Mouse (Mus musculus): ENCODE results near the gene Dbp. TPM values are rescaled to one million over a fixed set of nuclear protein-coding genes. Genes with fewer than 3 reads are reported as not detected.

Gene Dbp
- total RNA-seq, 2 experiments from 2014 or later, result 3.3 to 5.9 TPM

Other genes starting within 250 kb of the Dbp start
Only the 30 nearest of the 34 such genes appear.
- not detected in 2 replicates for gene Gm45808, start 218.3 kb upstream of the Dbp start, total RNA-seq (2015)
- gene Gm45808, start 218.3 kb upstream of the Dbp start, total RNA-seq (2017), result 0.61 TPM in 1 of 2 replicates, not detected in the other
- 15.5 and 18.3 TPM in 2 replicates for gene Dhdh, start 216.3 kb upstream of the Dbp start, total RNA-seq (2015)
- 14.2 and 16.0 TPM in 2 replicates for gene Dhdh, start 216.3 kb upstream of the Dbp start, total RNA-seq (2017)
- gene Nucb1, start 194.7 kb upstream of the Dbp start, total RNA-seq (2015), result 54.9 and 59.1 TPM in 2 replicates
- 178 and 199 TPM in 2 replicates for gene Nucb1, start 194.7 kb upstream of the Dbp start, total RNA-seq (2017)
- gene Ppp1r15a, start 178.8 kb upstream of the Dbp start, total RNA-seq (2015), result 29.2 and 39.1 TPM in 2 replicates
- 50.0 and 64.7 TPM in 2 replicates for gene Ppp1r15a, start 178.8 kb upstream of the Dbp start, total RNA-seq (2017)
- gene Plekha4, start 178.8 kb upstream of the Dbp start, total RNA-seq (2015), result not detected in 2 replicates
- 0.24 TPM in 1 of 2 replicates, not detected in the other for gene Plekha4, start 178.8 kb upstream of the Dbp start, total RNA-seq (2017)
- gene Hsd17b14, start 150.2 kb upstream of the Dbp start, total RNA-seq (2015), result 0.25 TPM in 1 of 2 replicates, not detected in the other
- not detected in 2 replicates for gene Hsd17b14, start 150.2 kb upstream of the Dbp start, total RNA-seq (2017)
- 24.6 and 26.6 TPM in 2 replicates for gene Bcat2, start 134.9 kb upstream of the Dbp start, total RNA-seq (2015)
- gene Bcat2, start 134.9 kb upstream of the Dbp start, total RNA-seq (2017), result 16.7 and 24.1 TPM in 2 replicates
- gene Fgf21, start 89.6 kb upstream of the Dbp start, total RNA-seq (2015), result not detected in 2 replicates
- not detected in 2 replicates for gene Fgf21, start 89.6 kb upstream of the Dbp start, total RNA-seq (2017)
- gene Fut1, start 87.8 kb upstream of the Dbp start, total RNA-seq (2015), result not detected in 2 replicates
- gene Fut1, start 87.8 kb upstream of the Dbp start, total RNA-seq (2017), result not detected in 2 replicates
- not detected in 2 replicates for gene Izumo1, start 83.3 kb upstream of the Dbp start, total RNA-seq (2015)
- 0.22 TPM in 1 of 2 replicates, not detected in the other for gene Izumo1, start 83.3 kb upstream of the Dbp start, total RNA-seq (2017)
- gene Rasip1, start 77.6 kb upstream of the Dbp start, total RNA-seq (2015), result 0.20 TPM in 1 of 2 replicates, not detected in the other
- 0.29 TPM in 1 of 2 replicates, not detected in the other for gene Rasip1, start 77.6 kb upstream of the Dbp start, total RNA-seq (2017)
- gene Mamstr, start 65.1 kb upstream of the Dbp start, total RNA-seq (2015), result not detected in 2 replicates
- 0.53 TPM in 1 of 2 replicates, not detected in the other for gene Mamstr, start 65.1 kb upstream of the Dbp start, total RNA-seq (2017)
- gene Fut2, start 38.7 kb upstream of the Dbp start, total RNA-seq (2015), result not detected in 2 replicates
- gene Fut2, start 38.7 kb upstream of the Dbp start, total RNA-seq (2017), result not detected in 2 replicates
- gene Ntn5, start 21.1 kb upstream of the Dbp start, total RNA-seq (2015), result not detected in 2 replicates
- not detected in 2 replicates for gene Ntn5, start 21.1 kb upstream of the Dbp start, total RNA-seq (2017)
- not detected in 2 replicates for gene Sec1, start 10.7 kb upstream of the Dbp start, total RNA-seq (2015)
- gene Sec1, start 10.7 kb upstream of the Dbp start, total RNA-seq (2017), result not detected in 2 replicates
- not detected in 2 replicates for gene Car11, start 5.2 kb upstream of the Dbp start, total RNA-seq (2015)
- not detected in 2 replicates for gene Car11, start 5.2 kb upstream of the Dbp start, total RNA-seq (2017)
- 1,249 and 1,272 TPM in 2 replicates for gene Rpl18, start 10.4 kb downstream of the Dbp start, total RNA-seq (2015)
- gene Rpl18, start 10.4 kb downstream of the Dbp start, total RNA-seq (2017), result 1,058 and 1,261 TPM in 2 replicates
- 14.6 and 21.2 TPM in 2 replicates for gene Sphk2, start 12.9 kb downstream of the Dbp start, total RNA-seq (2015)
- gene Sphk2, start 12.9 kb downstream of the Dbp start, total RNA-seq (2017), result 13.7 and 15.7 TPM in 2 replicates
- gene Fam83e, start 16.1 kb downstream of the Dbp start, total RNA-seq (2015), result 0.18 and 0.29 TPM in 2 replicates
- gene Fam83e, start 16.1 kb downstream of the Dbp start, total RNA-seq (2017), result 0.12 and 0.22 TPM in 2 replicates
- not detected in 2 replicates for gene Spaca4, start 20.7 kb downstream of the Dbp start, total RNA-seq (2015)
- gene Spaca4, start 20.7 kb downstream of the Dbp start, total RNA-seq (2017), result not detected in 2 replicates
- gene Lmtk3, start 78.7 kb downstream of the Dbp start, total RNA-seq (2015), result 0.09 TPM in 1 of 2 replicates, not detected in the other
- gene Lmtk3, start 78.7 kb downstream of the Dbp start, total RNA-seq (2017), result not detected in 2 replicates
- not detected in 2 replicates for gene Sult2b1, start 79.6 kb downstream of the Dbp start, total RNA-seq (2015)
- not detected in 2 replicates for gene Sult2b1, start 79.6 kb downstream of the Dbp start, total RNA-seq (2017)
- 23.9 and 28.1 TPM in 2 replicates for gene Cyth2, start 109.5 kb downstream of the Dbp start, total RNA-seq (2015)
- gene Cyth2, start 109.5 kb downstream of the Dbp start, total RNA-seq (2017), result 41.4 and 44.2 TPM in 2 replicates
- not detected in 2 replicates for gene Kcnj14, start 119.7 kb downstream of the Dbp start, total RNA-seq (2015)
- 0.16 TPM in 1 of 2 replicates, not detected in the other for gene Kcnj14, start 119.7 kb downstream of the Dbp start, total RNA-seq (2017)
- gene Grwd1, start 125.9 kb downstream of the Dbp start, total RNA-seq (2015), result 3.5 and 6.5 TPM in 2 replicates
- 2.6 and 3.9 TPM in 2 replicates for gene Grwd1, start 125.9 kb downstream of the Dbp start, total RNA-seq (2017)
- gene Kdelr1, start 167.7 kb downstream of the Dbp start, total RNA-seq (2015), result 144 and 148 TPM in 2 replicates
- gene Kdelr1, start 167.7 kb downstream of the Dbp start, total RNA-seq (2017), result 70.0 and 72.5 TPM in 2 replicates
- gene Grin2d, start 173.3 kb downstream of the Dbp start, total RNA-seq (2015), result 0.14 and 0.16 TPM in 2 replicates
- 0.04 and 0.07 TPM in 2 replicates for gene Grin2d, start 173.3 kb downstream of the Dbp start, total RNA-seq (2017)
- 1.2 and 1.4 TPM in 2 replicates for gene Syngr4, start 191.6 kb downstream of the Dbp start, total RNA-seq (2015)
- not detected in 2 replicates for gene Syngr4, start 191.6 kb downstream of the Dbp start, total RNA-seq (2017)
- gene Tmem143, start 191.9 kb downstream of the Dbp start, total RNA-seq (2015), result 1.9 and 8.0 TPM in 2 replicates
- 5.8 TPM in 2 replicates for gene Tmem143, start 191.9 kb downstream of the Dbp start, total RNA-seq (2017)
- gene Emp3, start 216.3 kb downstream of the Dbp start, total RNA-seq (2015), result 661 and 761 TPM in 2 replicates
- 564 and 565 TPM in 2 replicates for gene Emp3, start 216.3 kb downstream of the Dbp start, total RNA-seq (2017)